Mouse (Mus musculus) liver, embryonic 16.5 days (tissue): Measurements from ENCODE around the gene Dst. TPM values are rescaled to one million over a fixed set of nuclear protein-coding genes. Genes with fewer than 3 reads are reported as not detected.

Experiments
- ATAC-seq: fragments of 200-750 bp; cut with Nextera tagmentation; 2 replicates; pipeline ENCODE4 v1.8.0; 2017; ENCODE audit warnings: low read depth, mild to moderate bottlenecking, moderate number of reproducible peaks, moderate library complexity
- H3K27ac ChIP-seq: fragments of 300-500 bp; sonication (generic); 2 replicates; pipeline ENCODE4 v1.5.1; 2014; ENCODE audit warnings: mild to moderate bottlenecking, low read length
- H3K27me3 ChIP-seq: fragments of 300-500 bp; sonication (generic); 2 replicates; pipeline ENCODE4 v1.6.1; 2014; ENCODE audit warnings: low read depth, low read length, mixed read lengths; ENCODE audit not compliant: control insufficient read depth, insufficient read depth
- H3K36me3 ChIP-seq: fragments of 300-500 bp; sonication (generic); 2 replicates; pipeline ENCODE4 v1.6.1; 2014; ENCODE audit warnings: mild to moderate bottlenecking; ENCODE audit not compliant: control insufficient read depth, insufficient read depth
- H3K4me1 ChIP-seq: fragments of 300-500 bp; sonication (generic); 2 replicates; pipeline ENCODE4 v1.6.1; 2014; ENCODE audit warnings: low read depth, low read length, mixed read lengths; ENCODE audit not compliant: control insufficient read depth
- H3K4me2 ChIP-seq: fragments of 300-500 bp; sonication (generic); 2 replicates; pipeline ENCODE4 v1.6.1; 2014; ENCODE audit warnings: low read depth, low read length, mixed read lengths
- H3K4me3 ChIP-seq: fragments of 300-500 bp; sonication (generic); 2 replicates; pipeline ENCODE4 v1.5.1; 2014; ENCODE audit warnings: low read depth, mild to moderate bottlenecking, low read length
- H3K9ac ChIP-seq: fragments of 300-500 bp; sonication (generic); 2 replicates; pipeline ENCODE4 v1.6.1; 2014; ENCODE audit warnings: low read depth, low read length
- H3K9me3 ChIP-seq: fragments of 300-500 bp; sonication (generic); replicated peaks from 2 replicates; pipeline ENCODE4 v1.6.1; 2016; ENCODE audit warnings: low read length; ENCODE audit not compliant: control insufficient read depth
- WGBS: fragments of 180-500 bp; shearing (Covaris S2); extraction: QIAGEN DNeasy Blood & Tissue Kit; methylation state at CpG from one replicate; pipeline ENCODE4 v1.1.7; 2014; ENCODE audit not compliant: insufficient replicate concordance; 5-methylcytosine and 5-hydroxymethylcytosine counted together
- polyA plus RNA-seq: library from polyadenylated mRNA; unstranded; fragments of >200 nt; fragmentation: Nextera tagmentation; extraction: Ambion mirVana; gene quantifications from 2 replicates; pipeline ENCODE4 v1.2.1, GENCODE M21; 2015

Dst gene
- polyA plus RNA-seq, 1 experiment from 2014 or later, result 8.0 TPM

DNA sequence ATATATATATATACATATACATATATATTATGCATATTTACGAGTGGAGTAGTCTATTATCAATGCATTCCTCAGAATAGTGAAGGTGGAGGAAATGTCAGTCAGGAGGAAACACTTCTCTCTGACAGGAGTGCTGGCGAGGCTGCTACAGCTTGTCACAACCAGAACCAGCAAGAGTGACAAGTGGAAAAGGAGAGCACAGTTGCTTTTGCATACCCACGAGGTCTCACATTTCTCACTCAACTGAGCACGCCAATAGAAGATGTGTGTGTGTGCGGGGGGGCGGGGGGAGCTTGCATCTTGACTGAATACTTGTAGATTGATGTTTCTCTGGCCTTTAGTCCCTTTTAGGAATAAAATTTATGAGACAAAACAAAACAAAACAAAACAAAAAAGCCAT, 11.9 kb upstream of the Dst start:
- no peak overlapping the region for H3K4me3 ChIP-seq
- no peaks in the 10 kb centered on the region for H3K27me3 ChIP-seq
- no peaks in the 10 kb centered on the region for H3K36me3 ChIP-seq
- no peak overlapping the region for H3K9ac ChIP-seq
- no peak overlapping the region for H3K27ac ChIP-seq
- no peak overlapping the region for H3K4me2 ChIP-seq
- H3K4me1 ChIP-seq, result no peaks in the 10 kb centered on the region
- no peaks in the 10 kb centered on the region for H3K9me3 ChIP-seq
- no peak for ATAC-seq
- WGBS, result 59% methylated on average over 6 of the region's 6 CpGs

GRCm38 (mm10) chr1:33896666-33897065, 11.4 kb upstream of the Dst start:
- no peaks in the 10 kb centered on the region for H3K36me3 ChIP-seq
- ATAC-seq, result no peak
- no peaks in the 10 kb centered on the region for H3K4me1 ChIP-seq
- no peak overlapping the region for H3K9ac ChIP-seq
- H3K9me3 ChIP-seq, result no peaks in the 10 kb centered on the region
- H3K4me3 ChIP-seq, result no peak overlapping the region
- no peak overlapping the region for H3K27ac ChIP-seq
- no peak overlapping the region for H3K4me2 ChIP-seq
- WGBS, result 54% methylated on average over 4 of the region's 4 CpGs
- no peaks in the 10 kb centered on the region for H3K27me3 ChIP-seq

- no peaks in the 10 kb centered on the region for H3K36me3 ChIP-seq
- H3K4me2 ChIP-seq, result no peak overlapping the region
- H3K9me3 ChIP-seq, result no peaks in the 10 kb centered on the region
- no peak overlapping the region for H3K27ac ChIP-seq
- ATAC-seq, result no peak
- no peaks in the 10 kb centered on the region for H3K27me3 ChIP-seq
- no peak overlapping the region for H3K4me3 ChIP-seq
- no peaks in the 10 kb centered on the region for H3K4me1 ChIP-seq
- 67% methylated on average over 11 of the region's 11 CpGs for WGBS
- H3K9ac ChIP-seq, result no peak overlapping the region
These were observed 10.6 kb upstream of the Dst start for GRCm38 (mm10) chr1:33897426-33897825.

GRCm38 (mm10) chr1:33898373-33898772, 9.7 kb upstream of the Dst start:
- 59% methylated on average over 6 of the region's 6 CpGs for WGBS
- ATAC-seq, result no peak
- Histone ChIP-seq H3K27ac (no peak overlapping the region), H3K36me3 (no peaks in the 10 kb centered on the region), H3K9me3 (no peaks in the 10 kb centered on the region), H3K27me3 (no peaks in the 10 kb centered on the region), H3K9ac (no peak overlapping the region), H3K4me1 (no peaks in the 10 kb centered on the region), H3K4me2 (no peak overlapping the region), H3K4me3 (no peak overlapping the region)

- Histone ChIP-seq H3K9ac (no peak overlapping the region), H3K27me3 (no peaks in the 10 kb centered on the region; the same call in 1 of the 2 replicates), H3K4me3 (no peak overlapping the region), H3K27ac (no peak overlapping the region), H3K4me1 (no peaks in the 10 kb centered on the region), H3K9me3 (no peaks in the 10 kb centered on the region), H3K36me3 (no peaks in the 10 kb centered on the region), H3K4me2 (no peak overlapping the region)
- no peak for ATAC-seq
- WGBS, result 58% methylated on average over 8 of the region's 8 CpGs
These were observed 7.8 kb upstream of the Dst start for GRCm38 (mm10) chr1:33900175-33900574.

- Histone ChIP-seq H3K9ac (no peak overlapping the region), H3K9me3 (no peaks in the 10 kb centered on the region), H3K4me1 (peaks cover 4% of the 10 kb centered on the region; the same call in 1 of the 2 replicates), H3K4me3 (no peak overlapping the region), H3K27me3 (peaks cover 29% of the 10 kb centered on the region), H3K27ac (no peak overlapping the region), H3K4me2 (no peak overlapping the region; the same call in 1 of the 2 replicates), H3K36me3 (no peaks in the 10 kb centered on the region)
- no peak for ATAC-seq
- WGBS, result 9% methylated on average over 9 of the region's 9 CpGs
These were observed 4.4 kb upstream of the Dst start for GRCm38 (mm10) chr1:33903587-33903986.

DNA sequence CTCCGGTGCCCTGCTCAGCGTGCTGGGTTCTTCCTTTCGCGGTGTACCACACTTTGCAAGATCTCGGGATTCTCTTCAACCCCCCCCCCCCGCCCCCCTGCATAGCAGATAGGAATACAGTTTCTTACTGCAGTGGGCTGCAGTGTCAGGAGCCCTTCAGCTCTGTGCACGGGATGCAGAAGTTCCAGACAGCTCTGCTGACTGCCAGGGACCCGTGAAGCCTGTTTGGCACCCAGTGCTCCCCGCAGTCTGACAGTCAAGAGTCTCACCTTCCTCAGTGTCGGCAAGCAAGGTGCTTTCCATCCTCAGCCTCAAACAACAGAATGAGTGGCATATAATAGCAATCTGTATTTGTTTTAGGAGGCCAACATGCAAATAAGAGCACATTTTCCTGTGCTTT, 1.8 kb upstream of the Dst start:
- H3K27ac ChIP-seq, result no peak overlapping the region
- ATAC-seq, result no peak
- no peak overlapping the region for H3K4me2 ChIP-seq
- H3K27me3 ChIP-seq, result peaks cover 41% of the 10 kb centered on the region
- H3K9me3 ChIP-seq, result no peaks in the 10 kb centered on the region
- H3K36me3 ChIP-seq, result no peaks in the 10 kb centered on the region
- 21% methylated on average over 10 of the region's 10 CpGs for WGBS
- H3K9ac ChIP-seq, result no peak overlapping the region
- H3K4me1 ChIP-seq, result peaks cover 4% of the 10 kb centered on the region; the same call in 1 of the 2 replicates
- H3K4me3 ChIP-seq, result no peak overlapping the region

GRCm38 (mm10) chr1:33906927-33907326, 1.1 kb upstream of the Dst start:
- peak overlapping the region; percentile 60 for H3K4me3 ChIP-seq
- H3K27me3 ChIP-seq, result peaks cover 41% of the 10 kb centered on the region
- 5% methylated on average over 20 of the region's 20 CpGs for WGBS
- H3K27ac ChIP-seq, result no peak overlapping the region
- peaks cover 4% of the 10 kb centered on the region; the same call in 1 of the 2 replicates for H3K4me1 ChIP-seq
- ATAC-seq, result peak; percentile 50; the same call in 1 of the 2 replicates
- H3K36me3 ChIP-seq, result no peaks in the 10 kb centered on the region
- H3K4me2 ChIP-seq, result peak overlapping the region; percentile 62
- H3K9ac ChIP-seq, result no peak overlapping the region
- H3K9me3 ChIP-seq, result no peaks in the 10 kb centered on the region

DNA sequence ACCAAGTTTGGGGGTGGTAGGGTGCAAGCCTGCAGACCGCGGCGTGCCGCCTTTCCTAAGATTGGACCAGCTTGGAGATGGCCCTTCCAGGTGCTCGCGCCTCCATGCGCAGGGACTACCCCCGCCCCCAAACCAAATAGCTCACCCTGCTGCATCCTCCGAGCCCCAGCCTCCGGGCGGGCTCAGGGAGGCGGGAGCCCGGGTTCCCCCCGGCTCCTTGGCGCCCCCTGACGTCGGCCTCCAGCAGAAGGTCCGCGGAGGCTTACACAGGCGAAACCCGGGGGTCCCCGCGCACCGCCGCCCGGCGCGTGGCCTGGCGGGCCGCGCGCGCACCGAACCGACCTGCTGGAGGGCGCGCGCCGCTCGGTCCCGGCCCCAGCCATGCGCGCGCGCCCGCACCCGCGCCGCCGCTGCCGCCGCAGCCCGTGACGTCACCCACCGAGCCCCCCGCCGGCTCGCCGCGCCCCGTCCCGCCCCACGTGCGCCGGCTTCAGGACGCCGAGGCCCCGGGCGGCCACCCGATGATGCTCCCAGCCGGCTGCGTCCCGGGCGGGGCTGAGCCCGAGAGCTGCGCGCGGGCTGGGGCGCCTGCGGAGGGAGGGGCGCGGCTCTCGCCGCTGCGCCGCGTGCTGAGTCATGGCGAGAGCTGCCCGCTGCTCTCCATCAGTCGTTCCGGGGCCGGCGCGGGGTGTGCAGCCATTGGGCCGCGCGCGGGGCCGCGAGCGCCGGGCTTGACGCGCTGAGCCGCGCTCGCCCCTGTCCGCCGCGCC, 419 bp upstream of the Dst start, which contains the start of gene Bend6:
Gene Bend6, minus strand, starts transcription at position 396 of the 770 bp plus-strand sequence.
- H3K9ac ChIP-seq, result peak within 1 kb of the TSS; percentile 48
- peak within 1 kb of the TSS; percentile 62 for H3K4me2 ChIP-seq
- peaks cover 4% of the 10 kb centered on the region; the same call in 1 of the 2 replicates for H3K4me1 ChIP-seq
- under 1% methylated on average over 91 of the region's 110 CpGs for WGBS
- no peaks in the 10 kb centered on the region for H3K36me3 ChIP-seq
- peaks cover 41% of the 10 kb centered on the region for H3K27me3 ChIP-seq
- no peaks in the 10 kb centered on the region for H3K9me3 ChIP-seq
- ATAC-seq, result peak; percentile 75
- H3K4me3 ChIP-seq, result peak within 1 kb of the TSS; percentile 60
- H3K27ac ChIP-seq, result no peak within 1 kb of the TSS
